Mouse (Mus musculus) hindbrain, embryonic 14.5 days (tissue): ENCODE results near the gene Pip5k1c. TPM values are rescaled to one million over a fixed set of nuclear protein-coding genes. Genes with fewer than 3 reads are reported as not detected.
A peak's percentile ranks its signal among the peaks of the same experiment; 100 is the strongest.

Source experiments
- ATAC-seq: fragments of 200-750 bp; cut with Nextera tagmentation; 2 replicates; pipeline ENCODE4 v1.8.0; 2017; ENCODE audit warnings: moderate number of reproducible peaks, mild to moderate bottlenecking, moderate TSS enrichment, moderate library complexity; ENCODE audit not compliant: low FRiP score
- DNase-seq: peaks from one replicate; pipeline ENCODE4 v3.0.0-alpha.2; 2015; ENCODE audit warnings: low spot score
- H3K27ac ChIP-seq: fragments of 300-500 bp; sonication (generic); 2 replicates; pipeline ENCODE4 v1.5.1; 2014; ENCODE audit warnings: mild to moderate bottlenecking, moderate library complexity
- H3K27me3 ChIP-seq: fragments of 300-500 bp; sonication (generic); 2 replicates; pipeline ENCODE4 v1.6.1; 2014; ENCODE audit warnings: mild to moderate bottlenecking, low read length, mixed read lengths; ENCODE audit not compliant: control insufficient read depth, insufficient read depth
- H3K36me3 ChIP-seq: fragments of 300-500 bp; sonication (generic); replicated peaks from 2 replicates; pipeline ENCODE4 v1.6.1; 2014; ENCODE audit not compliant: control insufficient read depth, insufficient read depth
- H3K4me1 ChIP-seq: fragments of 300-500 bp; sonication (generic); replicated peaks from 2 replicates; pipeline ENCODE4 v1.6.1; 2014; ENCODE audit warnings: antibody characterized with exemption, low read length, mixed read lengths; ENCODE audit not compliant: control insufficient read depth, insufficient read depth
- H3K4me2 ChIP-seq: fragments of 300-500 bp; sonication (generic); replicated peaks from 2 replicates; pipeline ENCODE4 v1.6.1; 2014; ENCODE audit warnings: mild to moderate bottlenecking, moderate library complexity
- H3K4me3 ChIP-seq: fragments of 300-500 bp; sonication (generic); replicated peaks from 2 replicates; pipeline ENCODE4 v1.5.1; 2014; ENCODE audit warnings: mild to moderate bottlenecking, low read length
- H3K9ac ChIP-seq: fragments of 300-500 bp; sonication (generic); 2 replicates; pipeline ENCODE4 v1.6.1; 2014
- H3K9me3 ChIP-seq: fragments of 300-500 bp; sonication (generic); 2 replicates; pipeline ENCODE4 v1.6.1; 2016; ENCODE audit warnings: low read length; ENCODE audit not compliant: control insufficient read depth
- WGBS: fragments of 180-500 bp; shearing (Covaris S2); extraction: QIAGEN DNeasy Blood & Tissue Kit; methylation state at CpG from one replicate; pipeline ENCODE4 v1.1.7; 2014; 5-methylcytosine and 5-hydroxymethylcytosine counted together
- polyA plus RNA-seq: library from polyadenylated mRNA; unstranded; fragments of >200 nt; fragmentation: Nextera tagmentation; extraction: Ambion mirVana; gene quantifications from 2 replicates; pipeline ENCODE4 v1.2.1, GENCODE M21; 2014

The Pip5k1c gene
- polyA plus RNA-seq, 1 experiment from 2014 or later, result 137 TPM

DNA sequence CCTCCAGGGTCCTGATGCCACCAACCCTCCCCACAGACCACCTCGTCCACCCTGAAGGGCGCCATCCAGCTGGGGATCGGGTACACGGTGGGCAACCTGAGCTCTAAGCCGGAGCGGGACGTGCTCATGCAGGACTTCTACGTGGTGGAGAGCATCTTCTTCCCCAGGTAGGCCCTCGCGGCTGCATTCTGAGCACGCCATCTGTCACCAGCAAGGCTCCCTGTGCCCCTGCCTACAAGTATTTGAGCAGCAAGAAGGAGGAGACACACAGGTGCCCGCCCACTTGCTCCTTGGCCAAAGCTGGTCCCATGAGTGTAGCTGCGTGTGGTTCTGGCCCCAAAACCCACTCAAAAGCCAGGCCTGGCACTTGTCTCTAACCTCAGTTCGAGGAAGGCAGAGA is 12.9 kb downstream of the Pip5k1c start:
- Histone ChIP-seq H3K4me3 (no peak overlapping the region), H3K9me3 (no peaks in the 10 kb centered on the region), H3K36me3 (peaks cover 52% of the 10 kb centered on the region), H3K4me1 (no peaks in the 10 kb centered on the region; the same call in 1 of the 2 replicates), H3K27me3 (no peaks in the 10 kb centered on the region), H3K27ac (no peak overlapping the region), H3K9ac (no peak overlapping the region), H3K4me2 (no peak overlapping the region)
- 93% methylated on average over 14 of the region's 14 CpGs for WGBS
- DNase-seq (no peak), ATAC-seq (no peak)

DNA sequence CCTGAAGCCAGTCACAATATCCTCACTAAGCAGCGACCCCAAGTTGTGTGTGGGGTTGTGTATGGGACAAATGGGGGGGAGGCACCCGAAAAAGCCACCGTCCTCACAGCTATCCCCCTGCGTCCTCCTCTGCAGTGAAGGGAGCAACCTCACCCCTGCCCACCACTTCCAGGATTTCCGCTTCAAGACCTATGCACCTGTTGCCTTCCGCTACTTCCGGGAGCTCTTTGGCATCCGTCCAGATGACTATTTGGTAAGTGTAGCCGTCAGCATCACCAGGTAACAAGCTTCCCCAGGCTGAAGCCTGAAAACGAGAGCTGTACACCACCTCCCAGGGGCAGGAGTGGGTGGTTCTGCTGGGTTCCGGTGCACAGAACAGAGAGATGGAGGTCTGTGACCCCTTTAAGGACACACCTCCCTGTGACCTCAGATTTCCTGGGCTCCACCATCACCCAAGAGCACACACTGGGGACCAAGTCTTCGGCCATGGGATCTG is 13.5 kb downstream of the Pip5k1c start:
- H3K4me3 ChIP-seq, result no peak overlapping the region
- H3K9me3 ChIP-seq, result no peaks in the 10 kb centered on the region
- peaks cover 58% of the 10 kb centered on the region for H3K36me3 ChIP-seq
- no peaks in the 10 kb centered on the region; the same call in 1 of the 2 replicates for H3K4me1 ChIP-seq
- H3K4me2 ChIP-seq, result no peak overlapping the region
- H3K9ac ChIP-seq, result no peak overlapping the region
- 94% methylated on average over 12 of the region's 12 CpGs for WGBS
- ATAC-seq (no peak), DNase-seq (no peak)
- no peak overlapping the region for H3K27ac ChIP-seq
- no peaks in the 10 kb centered on the region for H3K27me3 ChIP-seq

DNA sequence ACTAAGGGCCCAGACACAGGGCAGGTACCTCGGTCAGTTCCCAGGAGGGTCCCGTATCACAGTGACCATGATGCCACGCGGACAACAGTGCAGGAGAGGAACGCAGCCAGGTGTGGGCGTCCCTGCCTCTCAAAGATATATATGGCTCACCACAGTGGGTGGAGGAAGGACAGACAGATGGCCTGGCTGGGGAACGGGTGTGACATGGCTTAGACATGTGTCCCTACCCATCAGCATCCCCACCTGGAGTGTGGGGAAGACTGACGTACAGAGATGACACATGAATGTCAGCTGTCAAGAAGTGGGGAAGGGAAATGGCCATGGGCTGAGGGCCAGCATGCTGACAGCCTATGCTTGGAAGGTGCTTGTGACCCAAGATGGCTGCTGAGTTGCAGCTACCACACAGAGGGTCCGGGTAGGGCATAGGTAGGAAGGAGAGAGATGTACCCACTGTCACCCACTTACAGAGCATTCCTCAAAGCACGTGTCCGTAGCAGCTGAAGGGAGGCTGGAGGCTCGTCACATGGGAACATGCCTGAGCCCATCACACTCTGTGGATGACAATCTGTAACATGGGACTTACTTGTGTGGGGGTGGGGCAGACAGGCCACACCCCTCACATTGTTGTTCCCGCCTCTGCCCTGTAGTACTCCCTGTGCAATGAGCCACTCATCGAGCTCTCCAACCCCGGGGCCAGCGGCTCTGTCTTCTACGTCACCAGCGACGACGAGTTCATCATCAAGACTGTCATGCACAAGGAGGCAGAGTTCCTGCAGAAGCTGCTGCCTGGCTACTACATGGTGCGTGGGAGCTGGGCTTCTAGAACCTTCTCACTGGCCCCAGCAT is 14.3 kb downstream of the Pip5k1c start:
- Histone ChIP-seq H3K9ac (no peak overlapping the region), H3K36me3 (peaks cover 66% of the 10 kb centered on the region), H3K9me3 (no peaks in the 10 kb centered on the region), H3K27ac (no peak overlapping the region), H3K4me3 (no peak overlapping the region), H3K4me2 (no peak overlapping the region), H3K27me3 (no peaks in the 10 kb centered on the region), H3K4me1 (no peaks in the 10 kb centered on the region; the same call in 1 of the 2 replicates)
- 95% methylated on average over 21 of the region's 21 CpGs for WGBS
- ATAC-seq (no peak), DNase-seq (no peak)

DNA sequence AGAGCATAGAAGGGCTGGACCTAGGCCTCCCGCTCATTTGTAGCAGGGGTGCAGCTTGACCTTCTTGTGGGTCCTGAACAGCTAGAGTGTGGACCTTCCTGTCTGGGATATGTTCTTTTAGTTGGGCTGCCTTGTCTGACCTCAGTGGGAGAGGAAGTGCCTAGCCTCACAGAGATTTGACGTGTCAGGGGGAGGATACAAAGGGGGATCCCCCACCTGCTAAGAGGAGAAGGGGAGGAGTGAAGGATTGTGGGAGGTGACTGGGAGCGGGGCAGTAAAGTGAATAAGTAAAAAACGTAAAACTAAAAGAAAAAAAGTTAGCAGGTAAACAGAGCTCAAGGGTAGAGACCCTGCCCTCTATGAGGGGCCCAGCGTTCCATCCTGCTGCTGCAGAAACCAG is 16.8 kb downstream of the Pip5k1c start:
- H3K27me3 ChIP-seq, result no peaks in the 10 kb centered on the region
- peaks cover 90% of the 10 kb centered on the region for H3K36me3 ChIP-seq
- no peak overlapping the region for H3K4me2 ChIP-seq
- ATAC-seq (no peak), DNase-seq (no peak)
- no peak overlapping the region for H3K27ac ChIP-seq
- WGBS, result 87% methylated on average over 5 of the region's 5 CpGs
- H3K4me1 ChIP-seq, result no peaks in the 10 kb centered on the region
- H3K9ac ChIP-seq, result no peak overlapping the region
- H3K4me3 ChIP-seq, result no peak overlapping the region
- H3K9me3 ChIP-seq, result no peaks in the 10 kb centered on the region

DNA sequence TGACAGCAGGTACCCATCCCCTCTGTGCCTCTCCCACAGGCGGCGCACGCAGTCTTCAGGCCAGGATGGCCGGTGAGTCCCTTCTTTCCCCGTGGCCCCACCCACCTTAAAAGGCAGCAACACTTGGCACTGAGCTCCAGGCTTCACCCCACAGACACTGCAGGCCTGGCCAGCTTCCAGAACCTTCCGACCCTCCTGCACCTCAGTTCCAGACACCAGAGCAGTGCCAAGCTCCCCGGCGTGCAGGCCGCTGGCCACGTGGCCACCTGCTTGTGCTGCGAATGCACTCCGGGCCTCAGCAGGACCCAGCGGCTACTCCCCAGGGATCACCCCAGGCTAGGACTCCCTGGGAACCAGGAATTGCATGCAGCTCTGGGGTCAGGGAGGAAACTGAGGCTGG is 20.8 kb downstream of the Pip5k1c start:
- DNase-seq (no peak), ATAC-seq (no peak)
- Histone ChIP-seq H3K27me3 (no peaks in the 10 kb centered on the region), H3K4me3 (no peak overlapping the region), H3K4me1 (no peaks in the 10 kb centered on the region; the same call in 1 of the 2 replicates), H3K27ac (no peak overlapping the region), H3K9me3 (no peaks in the 10 kb centered on the region), H3K9ac (no peak overlapping the region), H3K36me3 (peaks cover 95% of the 10 kb centered on the region), H3K4me2 (no peak overlapping the region)
- 94% methylated on average over 13 of the region's 13 CpGs for WGBS

DNA sequence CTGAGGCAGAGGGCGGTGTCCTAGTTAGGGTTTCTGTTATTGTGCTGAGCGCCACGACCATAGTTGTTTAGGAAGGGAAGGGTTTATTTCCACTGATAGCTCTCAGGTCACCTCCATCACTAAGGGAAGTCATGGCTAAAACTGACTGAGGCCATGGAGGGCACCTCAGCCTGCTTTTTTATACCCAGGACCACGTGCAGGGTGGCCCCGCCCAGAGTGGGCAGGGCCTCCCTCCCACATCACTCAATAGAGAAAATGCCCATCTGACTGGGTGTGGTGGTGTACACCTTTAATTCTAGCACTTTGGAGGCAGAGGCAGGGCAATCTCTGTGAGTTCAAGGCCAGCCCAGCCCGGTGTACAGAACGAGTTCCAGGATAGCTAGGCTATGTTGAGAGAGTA is 21.4 kb downstream of the Pip5k1c start:
- no peak for DNase-seq
- H3K27ac ChIP-seq, result no peak overlapping the region

DNA sequence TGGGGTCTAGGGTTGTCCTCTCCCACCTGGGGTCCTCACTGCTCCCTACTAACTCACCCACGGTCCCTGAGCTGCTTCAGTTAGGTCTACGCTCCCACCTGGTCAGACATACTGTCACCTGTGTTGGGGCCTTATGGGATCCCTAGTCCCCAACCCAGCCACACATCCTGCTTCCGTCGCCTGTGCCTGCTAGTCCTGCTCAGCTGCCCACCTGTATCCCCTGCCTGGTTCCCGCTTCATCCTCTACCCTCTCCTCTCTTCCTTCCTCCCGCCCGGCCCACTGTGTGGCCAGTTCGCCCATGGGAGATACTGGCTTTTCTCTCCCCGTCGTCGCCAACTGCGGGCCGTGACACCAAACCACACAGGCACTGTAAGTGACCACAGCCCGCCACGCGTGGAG is 22.8 kb downstream of the Pip5k1c start:
- H3K4me1 ChIP-seq, result peaks cover 12% of the 10 kb centered on the region
- no peaks in the 10 kb centered on the region for H3K27me3 ChIP-seq
- no peak for DNase-seq
- WGBS, result 93% methylated on average over 16 of the region's 16 CpGs
- no peak overlapping the region for H3K27ac ChIP-seq
- no peak overlapping the region for H3K4me2 ChIP-seq
- no peak overlapping the region for H3K4me3 ChIP-seq
- ATAC-seq, result no peak
- no peaks in the 10 kb centered on the region for H3K9me3 ChIP-seq
- peaks cover 79% of the 10 kb centered on the region for H3K36me3 ChIP-seq
- no peak overlapping the region for H3K9ac ChIP-seq

More for the DNA sequence above, 21.4 kb downstream of the Pip5k1c start:
- H3K36me3 ChIP-seq, result peaks cover 93% of the 10 kb centered on the region
- ATAC-seq, result no peak
- H3K4me1 ChIP-seq, result peaks cover 5% of the 10 kb centered on the region
- WGBS, result 82% methylated on average over 7 of the region's 7 CpGs
- H3K27me3 ChIP-seq, result no peaks in the 10 kb centered on the region
- H3K4me2 ChIP-seq, result no peak overlapping the region
- H3K9ac ChIP-seq, result no peak overlapping the region
- H3K9me3 ChIP-seq, result no peaks in the 10 kb centered on the region
- H3K4me3 ChIP-seq, result no peak overlapping the region

DNA sequence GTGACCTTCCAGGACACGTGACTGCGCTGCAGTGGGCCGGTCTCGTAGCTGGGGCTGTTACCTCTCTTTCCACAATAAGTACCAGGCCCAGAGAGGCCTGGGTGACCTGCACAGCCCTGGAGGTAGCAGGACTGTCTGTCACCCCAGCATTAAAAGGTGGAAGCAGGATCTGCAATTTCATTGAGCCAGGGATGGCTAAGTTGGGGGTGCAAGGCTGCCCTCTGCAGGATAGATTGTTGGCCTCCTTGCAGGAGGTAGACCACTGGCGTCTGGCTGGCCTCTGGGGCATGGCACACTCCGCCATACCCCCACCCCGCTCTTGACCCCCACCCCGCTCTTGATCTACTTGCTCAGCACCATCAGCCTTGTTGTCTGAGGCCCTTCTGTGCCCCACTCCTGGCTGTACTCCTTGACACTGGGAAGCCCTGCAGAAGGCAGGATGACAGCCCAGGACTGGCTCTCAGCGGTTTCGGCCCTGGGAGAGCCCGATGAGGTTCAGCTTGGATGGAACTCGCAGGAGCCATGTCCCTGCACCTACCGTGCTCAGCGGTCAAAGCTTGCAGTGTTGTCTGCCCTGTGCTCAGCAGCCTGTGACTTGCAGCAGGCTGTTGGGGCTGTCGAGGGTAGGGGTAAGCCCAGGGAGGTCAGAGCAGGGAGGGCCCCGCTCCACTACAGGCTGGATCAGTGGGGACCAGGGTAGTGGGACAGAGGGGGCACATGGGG is 23.7 kb downstream of the Pip5k1c start:
- no peaks in the 10 kb centered on the region for H3K27me3 ChIP-seq
- no peak overlapping the region for H3K27ac ChIP-seq
- H3K9me3 ChIP-seq, result no peaks in the 10 kb centered on the region
- H3K4me3 ChIP-seq, result no peak overlapping the region
- H3K4me1 ChIP-seq, result peaks cover 12% of the 10 kb centered on the region
- 44% methylated on average over 16 of the region's 16 CpGs for WGBS
- peak overlapping the region; percentile 13; the same call in 1 of the 2 replicates for H3K9ac ChIP-seq
- peaks cover 70% of the 10 kb centered on the region for H3K36me3 ChIP-seq
- ATAC-seq (no peak), DNase-seq (no peak)
- peak overlapping the region; percentile 28 for H3K4me2 ChIP-seq

DNA sequence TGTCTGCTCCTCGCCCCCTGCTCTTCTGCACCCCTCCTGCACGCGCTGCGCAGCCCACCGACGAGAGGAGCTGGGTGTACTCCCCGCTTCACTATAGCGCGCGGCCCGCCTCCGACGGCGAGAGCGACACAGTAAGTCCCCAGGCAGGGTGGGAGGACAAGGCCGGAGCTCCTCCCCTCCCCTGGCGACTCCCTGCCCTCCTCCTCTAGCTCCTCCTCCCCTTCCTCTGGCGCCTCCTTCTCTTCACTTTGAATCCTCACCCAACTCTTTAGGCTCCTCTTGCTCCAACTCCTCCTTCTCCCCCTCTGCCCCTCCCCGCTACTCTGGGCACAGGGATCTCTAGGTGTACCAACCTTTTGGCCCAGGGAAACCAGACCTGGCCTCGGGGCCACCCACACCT is 24.5 kb downstream of the Pip5k1c start:
- no peaks in the 10 kb centered on the region for H3K9me3 ChIP-seq

More for the DNA sequence above, 24.5 kb downstream of the Pip5k1c start:
- 14% methylated on average over 19 of the region's 20 CpGs for WGBS
- Histone ChIP-seq H3K4me2 (peak overlapping the region; percentile 28), H3K36me3 (peaks cover 62% of the 10 kb centered on the region), H3K4me1 (peaks cover 20% of the 10 kb centered on the region), H3K27me3 (no peaks in the 10 kb centered on the region), H3K4me3 (no peak overlapping the region), H3K9ac (peak overlapping the region; percentile 13; the same call in 1 of the 2 replicates), H3K27ac (no peak overlapping the region)
- ATAC-seq (no peak), DNase-seq (no peak)
